Mouse (Mus musculus) cerebellum, adult 9-11 months (tissue): ENCODE measurements around the gene Adk.

ENCODE experiments used
- DNase-seq: peaks from one replicate; pipeline ENCODE4 v3.0.0; 2022

The Adk gene

GRCm38 (mm10) chr14:21102666-21103203 lies 50.4 kb downstream of the Adk start:
- DNase-seq: no peak

DNA sequence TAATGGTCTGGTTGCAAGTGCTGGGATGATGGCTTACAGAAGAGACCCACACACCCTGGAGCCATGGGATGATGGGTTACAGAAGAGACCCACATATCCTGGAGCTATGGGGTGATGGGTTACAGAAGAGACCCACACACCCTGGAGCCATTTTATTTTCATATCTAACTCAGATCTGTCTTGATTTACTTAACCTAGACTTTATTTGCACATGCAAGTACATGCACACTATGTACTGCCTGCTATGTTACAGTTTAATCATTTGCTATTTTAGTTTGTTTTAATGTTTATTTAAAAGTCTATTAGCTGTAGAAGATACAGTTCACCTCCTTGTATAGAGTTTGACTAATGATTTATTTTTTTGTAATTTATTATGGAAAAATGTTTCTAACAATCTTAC lies 52.7 kb downstream of the Adk start:
- no peak for DNase-seq

GRCm38 (mm10) chr14:21106582-21106981 lies 54.2 kb downstream of the Adk start:
- DNase-seq: peak; percentile 14

DNA sequence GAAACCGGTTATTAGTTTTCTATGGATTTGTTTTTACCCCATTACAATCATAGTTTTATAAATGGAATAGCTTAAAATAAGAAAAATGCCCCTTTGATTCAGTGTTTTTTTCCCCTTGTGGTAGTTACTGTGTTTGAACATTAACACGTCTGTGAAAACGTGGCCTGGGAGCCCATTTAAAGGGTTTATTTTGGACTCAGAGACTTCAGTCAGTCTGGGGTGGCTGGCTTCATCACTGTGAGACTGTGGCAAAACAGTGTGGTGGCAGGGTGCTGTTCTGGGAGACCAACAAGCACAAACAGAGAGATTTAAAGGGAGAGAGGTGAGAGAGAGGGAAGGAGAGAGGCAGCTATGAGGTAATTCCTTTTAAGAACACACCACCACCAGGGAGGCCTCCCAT lies 55.2 kb downstream of the Adk start:
- DNase-seq: no peak

DNA sequence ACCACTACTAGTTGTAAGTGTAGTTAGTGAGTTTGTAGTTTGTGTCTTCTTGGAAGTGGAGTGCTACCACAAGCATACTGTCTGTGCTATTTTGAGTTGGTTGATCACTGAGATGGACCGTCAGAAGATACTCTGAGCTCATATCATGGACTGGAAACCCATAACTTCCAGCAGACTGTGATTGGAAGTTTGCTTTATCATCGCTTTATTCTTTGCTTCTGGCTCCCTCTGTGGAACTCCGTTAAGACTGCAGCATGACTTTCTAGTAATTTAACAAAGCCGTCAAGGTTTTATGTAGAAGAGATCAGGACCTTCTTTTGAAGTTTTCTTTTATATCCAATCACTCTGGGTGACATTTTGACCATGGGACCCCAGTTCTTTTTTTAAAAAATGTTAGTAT lies 58.1 kb downstream of the Adk start:
- DNase-seq: no peak

GRCm38 (mm10) chr14:21111500-21111899 lies 59.1 kb downstream of the Adk start:
- DNase-seq: no peak

- DNase-seq: no peak
These were observed 59.8 kb downstream of the Adk start for GRCm38 (mm10) chr14:21112174-21112573.

DNA sequence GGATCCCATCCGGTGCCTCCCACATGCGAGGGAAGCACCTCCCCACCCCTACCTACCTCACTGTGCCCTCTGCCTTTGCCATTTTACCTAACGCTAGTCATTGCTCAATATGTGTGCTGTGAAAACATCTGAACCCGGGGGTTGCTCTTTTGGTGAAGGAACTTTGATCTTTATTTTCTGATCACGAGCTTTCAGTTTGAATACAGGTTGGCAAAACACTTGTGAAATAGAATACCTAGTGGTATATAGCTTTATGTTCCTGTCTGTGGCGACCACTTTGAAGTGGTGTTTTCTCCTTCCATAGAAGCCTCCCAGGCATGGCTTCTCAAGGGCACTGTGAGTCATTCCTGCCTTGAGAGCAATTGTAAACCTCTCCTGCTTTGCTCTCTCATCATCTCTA lies 60.4 kb downstream of the Adk start:
- no peak for DNase-seq

DNA sequence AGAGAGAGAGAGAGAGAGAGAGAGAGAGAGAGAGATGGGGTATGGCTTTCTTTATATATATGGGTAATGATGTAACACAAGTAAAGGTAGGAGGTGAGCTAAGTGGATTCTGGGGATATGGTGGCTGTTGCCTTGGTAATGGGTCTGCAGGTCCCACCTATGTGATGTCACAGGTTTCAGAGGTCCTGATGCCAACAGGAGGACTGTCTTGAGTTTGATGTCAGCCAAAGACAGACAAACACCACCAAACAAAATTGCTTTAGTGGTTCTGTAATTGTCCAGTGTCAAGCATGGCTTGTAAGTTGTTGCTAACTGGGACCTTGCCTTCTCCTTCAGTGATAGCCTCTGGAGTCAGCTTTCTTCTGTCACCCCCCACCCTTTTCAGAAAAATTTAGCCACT lies 62.0 kb downstream of the Adk start:
- no peak for DNase-seq

GRCm38 (mm10) chr14:21115318-21115717 lies 62.9 kb downstream of the Adk start:
- DNase-seq: no peak

DNA sequence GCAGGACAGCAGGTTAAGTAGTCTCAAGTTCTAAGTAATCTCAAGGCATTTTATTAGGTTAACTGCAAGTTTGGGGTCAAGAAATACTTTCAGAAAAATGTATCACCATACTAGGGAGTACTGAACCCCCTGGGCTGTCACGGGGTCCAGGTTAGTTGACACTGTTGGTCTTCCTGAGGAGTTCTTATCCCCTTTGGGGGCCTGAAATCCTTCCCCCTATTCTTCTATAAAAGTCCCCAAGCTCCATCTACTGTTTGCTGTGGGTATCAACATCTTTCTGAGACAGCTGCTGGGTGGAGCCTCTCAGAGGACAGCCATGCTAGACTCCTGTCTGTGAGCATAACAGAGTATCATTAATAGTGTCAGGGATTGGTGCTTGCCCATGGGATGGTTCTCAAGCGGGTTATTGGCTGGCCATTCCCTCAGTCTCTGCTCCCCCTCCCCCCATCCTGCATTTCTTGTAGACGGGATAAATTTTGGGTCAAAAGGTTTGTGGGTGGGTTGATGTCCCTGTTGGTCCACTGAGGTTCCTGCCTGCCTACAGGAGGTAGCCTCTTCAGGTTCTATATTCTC lies 63.6 kb downstream of the Adk start:
- no peak for DNase-seq

GRCm38 (mm10) chr14:21118095-21118494 lies 65.7 kb downstream of the Adk start:
- no peak for DNase-seq

DNA sequence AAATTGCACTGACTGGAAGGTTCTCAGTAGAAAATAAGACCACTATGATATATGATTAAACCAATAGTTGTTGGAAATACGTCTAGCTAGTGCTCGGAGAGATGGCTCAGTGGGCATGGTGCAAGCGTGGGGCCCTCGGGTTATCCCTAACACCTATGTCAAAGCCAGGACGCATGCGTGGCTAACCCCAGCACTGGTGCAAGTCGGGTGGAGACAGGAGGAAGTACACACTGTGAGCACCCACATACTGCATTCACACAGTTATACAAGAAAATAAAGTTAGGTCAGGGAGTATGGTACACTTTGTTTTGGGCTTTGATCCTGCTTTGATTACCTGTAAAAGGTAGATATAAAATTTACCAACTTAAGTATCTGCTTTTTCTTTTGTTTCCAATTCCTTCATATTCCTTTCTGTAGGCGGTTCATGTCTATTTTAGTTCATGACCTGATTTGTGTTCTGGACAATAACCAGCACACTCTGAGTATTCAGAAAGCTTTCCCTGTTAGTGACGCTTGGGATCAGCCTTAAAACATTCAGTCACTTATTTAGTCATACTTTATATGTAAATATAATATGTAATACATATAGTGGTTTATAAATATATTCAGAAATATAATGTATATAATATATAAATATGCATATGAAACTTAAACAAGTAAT lies 67.4 kb downstream of the Adk start:
- no peak for DNase-seq

- no peak for DNase-seq
These were observed 68.1 kb downstream of the Adk start for GRCm38 (mm10) chr14:21120473-21120872.

DNA sequence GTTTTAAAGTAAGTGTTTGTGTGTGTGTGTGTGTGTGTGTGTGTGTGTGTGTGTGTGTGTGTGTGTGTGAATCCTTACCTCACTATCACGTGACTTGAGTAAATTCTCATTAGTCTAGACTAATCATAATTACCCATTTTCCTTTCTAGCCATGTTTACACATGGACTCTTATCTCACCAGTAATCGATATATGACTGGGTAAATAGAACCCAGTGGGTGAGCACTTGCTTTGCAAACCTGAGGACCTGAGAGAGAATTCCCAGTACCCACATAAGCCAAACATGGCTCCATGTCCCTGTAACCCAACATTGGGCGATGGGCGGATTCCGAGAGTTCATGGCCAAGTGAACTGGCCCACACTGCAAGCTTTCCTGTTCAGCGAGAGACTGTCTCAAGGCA lies 74.8 kb downstream of the Adk start:
- DNase-seq: no peak

- peak; percentile 63 for DNase-seq
These were observed 84.5 kb downstream of the Adk start for GRCm38 (mm10) chr14:21136906-21137305.

DNA sequence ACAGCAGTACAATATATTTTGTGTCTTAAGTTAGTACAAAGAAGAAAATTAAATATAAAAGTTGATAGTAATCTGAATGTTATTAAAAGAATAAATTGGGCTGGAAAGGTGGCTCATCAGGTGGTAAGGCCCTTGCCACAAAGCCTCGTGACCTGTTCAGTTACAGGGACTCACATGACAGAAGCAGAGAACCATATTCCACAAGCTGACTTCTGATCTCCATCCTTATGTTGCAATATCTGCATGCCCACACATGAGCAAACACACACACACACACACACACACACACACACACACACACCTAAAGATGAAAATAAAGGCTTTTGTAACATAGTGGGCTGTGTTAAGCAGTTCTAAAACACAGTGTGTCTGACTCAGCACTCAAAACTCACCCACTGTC lies 90.2 kb downstream of the Adk start:
- no peak for DNase-seq

DNA sequence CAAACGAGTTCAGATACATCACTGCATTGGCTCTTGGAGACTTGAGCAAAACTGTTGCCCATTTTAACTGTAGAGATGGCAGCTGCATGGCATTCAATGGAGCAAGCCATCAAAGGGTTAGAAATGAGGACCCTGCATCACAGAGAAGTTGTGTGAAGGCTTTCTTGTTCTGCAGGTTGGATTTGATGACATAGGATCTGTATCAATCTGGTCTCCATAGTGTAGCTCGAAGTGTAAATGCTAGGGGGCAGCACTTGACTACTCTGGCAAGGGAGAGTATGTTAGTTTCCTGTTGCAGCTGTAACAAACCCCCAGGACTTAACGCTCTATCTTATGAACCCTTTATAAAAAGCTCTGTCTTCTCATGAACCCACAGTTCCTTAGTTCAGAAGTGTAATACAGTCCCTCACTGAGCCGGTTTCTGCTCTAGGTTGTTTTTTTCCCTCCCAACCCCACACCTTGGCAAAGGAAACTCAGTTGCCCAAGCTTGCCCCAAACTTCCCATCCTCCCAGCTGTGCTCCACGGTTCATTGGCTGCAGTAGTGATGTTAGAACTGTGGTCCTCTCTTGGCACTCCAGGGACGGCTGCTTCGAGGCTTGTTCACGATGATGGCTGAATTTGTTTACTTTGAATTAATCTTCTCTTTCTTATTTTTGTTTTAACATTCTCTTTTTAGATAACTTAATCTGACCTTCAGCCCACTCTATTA lies 91.2 kb downstream of the Adk start:
- no peak for DNase-seq

- DNase-seq: no peak
These were observed 94.8 kb downstream of the Adk start for GRCm38 (mm10) chr14:21147171-21147570.

DNA sequence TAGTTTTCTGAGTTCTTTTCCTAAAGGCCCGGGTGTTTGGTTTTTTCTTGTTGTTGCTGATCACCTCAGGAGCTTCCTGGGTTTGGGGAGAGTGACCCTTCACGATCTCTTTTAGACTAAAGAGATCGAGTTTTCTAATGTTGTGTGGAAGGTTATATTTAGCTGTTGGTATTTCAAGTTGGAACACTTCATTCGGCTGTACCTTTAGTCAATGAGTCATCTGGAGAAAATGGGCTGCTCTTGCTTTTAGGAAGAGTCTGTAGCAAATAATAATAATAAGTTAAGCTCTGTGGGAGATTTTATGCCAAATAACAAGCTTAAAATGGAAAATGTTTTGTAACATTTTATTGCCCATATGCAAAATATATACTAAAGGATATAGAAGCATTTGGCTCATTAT lies 97.9 kb downstream of the Adk start:
- no peak for DNase-seq

- DNase-seq: no peak
These were observed 99.7 kb downstream of the Adk start for GRCm38 (mm10) chr14:21152055-21152454.

DNA sequence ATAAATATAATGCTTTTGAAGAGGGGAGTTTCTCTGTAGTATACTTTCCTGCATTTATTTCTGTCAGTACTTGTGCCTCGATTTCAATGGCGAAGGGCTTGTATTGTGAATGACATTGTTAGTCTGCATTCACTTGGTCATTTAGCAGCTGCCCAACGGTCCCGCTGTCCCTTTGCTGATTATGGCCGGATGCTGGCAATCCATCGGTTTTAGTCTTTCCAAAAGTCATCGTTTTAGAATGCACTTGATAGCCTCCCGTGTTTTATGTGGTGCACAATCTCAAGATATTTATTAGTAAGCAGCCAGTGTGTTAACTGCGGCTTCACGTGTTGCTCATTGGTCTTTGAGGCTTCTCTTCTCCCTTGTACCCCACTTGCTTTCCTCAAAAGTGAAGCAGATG lies 113.3 kb downstream of the Adk start:
- DNase-seq: no peak

- no peak for DNase-seq
These were observed 113.7 kb downstream of the Adk start for GRCm38 (mm10) chr14:21166114-21166513.
